Mouse (Mus musculus) CH12.LX (cell line): ENCODE measurements around the gene Tnfrsf4. TPM values are rescaled to one million over a fixed set of nuclear protein-coding genes. Genes with fewer than 3 reads are reported as not detected.

ENCODE experiments used
- DNase-seq: peaks from one replicate; pipeline ENCODE4 v3.0.0-alpha.2; 2013; ENCODE audit errors: extremely low read depth
- H3K27ac ChIP-seq: 2 replicates; pipeline ENCODE4 v1.5.1; 2012; ENCODE audit warnings: low read depth, mild to moderate bottlenecking, control low read depth, moderate library complexity; ENCODE audit not compliant: insufficient read depth
- H3K27me3 ChIP-seq: replicated peaks from 2 replicates; pipeline ENCODE3; 2012; ENCODE audit warnings: inconsistent platforms
- H3K36me3 ChIP-seq, 2 experiments: replicated peaks in 1 of 2; 2 replicates each; pipeline versions ENCODE3 to v1.6.1; 2012; ENCODE audit warnings: inconsistent platforms in 1 of 2, low read length in 1 of 2, mild to moderate bottlenecking in 1 of 2, mixed read lengths in 1 of 2, moderate library complexity in 1 of 2; ENCODE audit not compliant: control insufficient read depth in 1 of 2, insufficient read depth in 1 of 2
- H3K4me1 ChIP-seq, 2 experiments: 2 replicates each; pipeline ENCODE4 v1.6.1; 2012; ENCODE audit warnings: inconsistent platforms in 1 of 2, moderate library complexity in 1 of 2; ENCODE audit not compliant: insufficient read depth in 2 of 2, control insufficient read depth in 1 of 2
- H3K4me2 ChIP-seq: 2 replicates; pipeline ENCODE4 v1.6.1; 2012; ENCODE audit warnings: low read depth, mild to moderate bottlenecking, control low read depth; ENCODE audit not compliant: poor library complexity, insufficient read depth, severe bottlenecking
- H3K4me3 ChIP-seq, 3 experiments: fragments of 150-350 bp in 1 of 3; sonication (generic) in 1 of 3; replicated peaks in 1 of 3; 2 replicates each; pipeline versions ENCODE3 to v1.5.1; 2011 to 2012; ENCODE audit warnings: low read depth in 2 of 3, low read length in 2 of 3, mild to moderate bottlenecking in 2 of 3, moderate library complexity in 2 of 3, control low read depth in 1 of 3, improper control_type of control experiment in 1 of 3, inconsistent platforms in 1 of 3, mixed read lengths in 1 of 3; ENCODE audit not compliant: poor library complexity in 1 of 3
- H3K79me2 ChIP-seq: replicated peaks from 2 replicates; pipeline ENCODE4 v1.6.1; 2012; ENCODE audit warnings: mild to moderate bottlenecking, moderate library complexity; ENCODE audit not compliant: control insufficient read depth, poor library complexity, insufficient read depth, severe bottlenecking; ENCODE audit errors: extremely low read depth
- H3K9ac ChIP-seq: 2 replicates; pipeline ENCODE4 v1.6.1; 2012; ENCODE audit warnings: low read depth, mild to moderate bottlenecking, control low read depth, moderate library complexity; ENCODE audit not compliant: insufficient read depth
- H3K9me3 ChIP-seq: replicated peaks from 2 replicates; pipeline ENCODE3; 2012; ENCODE audit warnings: low read length, inconsistent platforms, mixed read lengths
- CHD1 ChIP-seq: IDR thresholded peaks from 2 replicates; pipeline ENCODE4 v1.6.1; 2012; ENCODE audit warnings: low read depth, low read length, improper control_type of control experiment, inconsistent platforms
- CTCF ChIP-seq, 2 experiments: IDR thresholded peaks in 1 of 2; conservative IDR thresholded peaks in 1 of 2; 2 replicates each; pipeline ENCODE4 v1.5.1; 2011 to 2012; ENCODE audit warnings: low read depth in 2 of 2, low read length in 2 of 2, improper control_type of control experiment in 1 of 2, inconsistent platforms in 1 of 2, mild to moderate bottlenecking in 1 of 2, moderate library complexity in 1 of 2
- EP300 ChIP-seq: IDR thresholded peaks from 2 replicates; pipeline ENCODE4 v1.6.1; 2011; ENCODE audit warnings: low read length, improper control_type of control experiment
- ETS1 ChIP-seq: conservative IDR thresholded peaks from 2 replicates; pipeline ENCODE4 v1.6.1; 2012; ENCODE audit warnings: low read depth, mild to moderate bottlenecking, inconsistent platforms, low read length, improper control_type of control experiment, moderate library complexity
- HCFC1 ChIP-seq: IDR thresholded peaks from 2 replicates; pipeline ENCODE4 v1.6.1; 2012; ENCODE audit warnings: low read depth, mild to moderate bottlenecking, inconsistent platforms, low read length, improper control_type of control experiment
- IRF4 ChIP-seq: IDR thresholded peaks from 2 replicates; pipeline ENCODE4 v1.6.1; 2014; ENCODE audit warnings: low read depth, mild to moderate bottlenecking, inconsistent platforms, low read length, improper control_type of control experiment
- MAFK ChIP-seq: IDR thresholded peaks from 2 replicates; pipeline ENCODE4 v1.6.1; 2011; ENCODE audit warnings: low read length, improper control_type of control experiment; ENCODE audit not compliant: insufficient replicate concordance
- MAX ChIP-seq: IDR thresholded peaks from 2 replicates; pipeline ENCODE4 v1.6.1; 2011; ENCODE audit warnings: low read length, improper control_type of control experiment
- MAZ ChIP-seq: IDR thresholded peaks from 2 replicates; pipeline ENCODE4 v1.6.1; 2012; ENCODE audit warnings: low read depth, mild to moderate bottlenecking, inconsistent platforms, low read length, improper control_type of control experiment, moderate library complexity
- MEF2A ChIP-seq: IDR thresholded peaks from 2 replicates; pipeline ENCODE4 v1.6.1; 2014; ENCODE audit warnings: low read depth, mild to moderate bottlenecking, inconsistent platforms, low read length, improper control_type of control experiment, borderline replicate concordance
- MYC ChIP-seq: IDR thresholded peaks from 2 replicates; pipeline ENCODE4 v1.6.1; 2011; ENCODE audit warnings: low read depth, mild to moderate bottlenecking, improper control_type of control experiment, low read length
- NELFE ChIP-seq: IDR thresholded peaks from 2 replicates; pipeline ENCODE4 v1.6.1; 2011; ENCODE audit warnings: low read depth, low read length, improper control_type of control experiment
- NRF1 ChIP-seq: IDR thresholded peaks from 2 replicates; pipeline ENCODE4 v1.6.1; 2014; ENCODE audit warnings: low read depth, mild to moderate bottlenecking, inconsistent platforms, low read length, improper control_type of control experiment, moderate library complexity
- PAX5 ChIP-seq: IDR thresholded peaks from 2 replicates; pipeline ENCODE4 v1.6.1; 2012; ENCODE audit warnings: low read length, inconsistent platforms, mixed read lengths
- POLR2A ChIP-seq: IDR thresholded peaks from 2 replicates; pipeline ENCODE4 v1.6.1; 2011; ENCODE audit warnings: low read depth, mild to moderate bottlenecking, improper control_type of control experiment, low read length
- RAD21 ChIP-seq: IDR thresholded peaks from 2 replicates; pipeline ENCODE4 v1.6.1; 2011; ENCODE audit warnings: low read depth, mild to moderate bottlenecking, low read length, improper control_type of control experiment, moderate library complexity
- SIN3A ChIP-seq: IDR thresholded peaks from 2 replicates; pipeline ENCODE4 v1.6.1; 2012; ENCODE audit warnings: low read length, improper control_type of control experiment, inconsistent platforms
- TBP ChIP-seq: conservative IDR thresholded peaks from 2 replicates; pipeline ENCODE4 v1.6.1; 2011; ENCODE audit warnings: low read depth, low read length, improper control_type of control experiment
- TCF12 ChIP-seq: IDR thresholded peaks from 2 replicates; pipeline ENCODE4 v1.6.1; 2014; ENCODE audit warnings: low read depth, mild to moderate bottlenecking, inconsistent platforms, low read length, improper control_type of control experiment
- UBTF ChIP-seq: IDR thresholded peaks from 2 replicates; pipeline ENCODE4 v1.6.1; 2012; ENCODE audit warnings: low read depth, mild to moderate bottlenecking, inconsistent platforms, low read length, improper control_type of control experiment, moderate library complexity
- ZC3H11A ChIP-seq: IDR thresholded peaks from 2 replicates; pipeline ENCODE4 v1.6.1; 2012; ENCODE audit warnings: low read depth, mild to moderate bottlenecking, inconsistent platforms, low read length, improper control_type of control experiment
- dilution Hi-C: fragments of 300-500 bp; cut with MboI; formaldehyde crosslinking; loops from 2 replicates; pipeline ENCODE4 v1.14.3; 2020; ENCODE audit warnings: low sequenced_read_pairs; ENCODE audit not compliant: extremely low pct_unique_long_range_greater_than_20kb, extremely low pct_ligation_motif_present
- in situ Hi-C: fragments of 300-500 bp; cut with MboI; formaldehyde crosslinking; loops from 3 replicates; pipeline ENCODE4 v1.14.3; 2019; ENCODE audit warnings: low sequenced_read_pairs, low pct_ligation_motif_present, low pct_unique_long_range_greater_than_20kb, mixed read lengths
- polyA plus RNA-seq: library from polyadenylated mRNA; unstranded; fragments of >175 nt; gene quantifications from 2 replicates; pipeline ENCODE4 v1.2.1, GENCODE M21; 2012; ENCODE audit warnings: low read depth; ENCODE audit not compliant: insufficient read length
- total RNA-seq, 2 experiments: library from RNA; depleted of rRNA; stranded (reverse); fragments of 300-350 nt in 1 of 2; fragments of >200 nt in 1 of 2; gene quantifications; 2 replicates each; pipeline ENCODE4 v1.2.3; 2012 to 2014

Gene Tnfrsf4
- total and polyA plus RNA-seq, 3 experiments: 28.2 to 86.1 (median 81.1) TPM

DNA sequence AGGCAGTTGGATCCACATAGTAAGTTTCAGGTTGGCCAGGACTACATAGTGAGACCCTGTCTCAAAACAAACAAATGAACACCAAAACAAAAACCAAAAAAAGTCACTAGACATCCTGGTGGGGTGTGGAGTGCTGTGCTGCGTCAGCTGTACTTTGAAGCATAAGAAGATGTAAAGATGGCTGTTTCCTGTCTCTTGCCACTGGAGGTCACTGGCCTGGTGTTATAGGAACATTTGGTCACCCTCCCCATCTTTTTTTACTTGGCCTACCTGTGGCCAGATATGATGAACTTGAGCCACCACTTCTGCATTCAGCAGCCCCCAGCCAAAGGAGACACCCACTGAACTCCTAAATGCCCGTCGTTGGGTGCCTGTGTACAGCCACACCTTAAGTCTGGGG lies 7.7 kb downstream of the Tnfrsf4 start:
- dilution Hi-C loops: no loop called here
- no peaks in the 10 kb centered on the region for H3K9me3 ChIP-seq
- H3K79me2 ChIP-seq: no peaks in the 10 kb centered on the region
- peak overlapping the region in 2 of 3 experiments; percentile 38 to 44 for H3K4me3 ChIP-seq
- peak overlapping the region; percentile 92 for H3K27ac ChIP-seq
- H3K36me3 ChIP-seq: peaks cover 1 to 21% of the 10 kb centered on the region in 2 experiments
- H3K27me3 ChIP-seq: no peaks in the 10 kb centered on the region
- H3K9ac ChIP-seq: peak overlapping the region; percentile 38; the same call in 1 of the 2 replicates
- H3K4me1 ChIP-seq: peaks cover 10 to 49% of the 10 kb centered on the region in 2 experiments
- peak overlapping the region; percentile 35 for H3K4me2 ChIP-seq
- no peak for DNase-seq
- in situ Hi-C loops: no loop called here
- TF ChIP-seq RAD21 (peak; percentile 15), CTCF (conservative IDR thresholded peaks at IDR 0.05 in 1 of 2, IDR thresholded peaks at IDR 0.05 in 1 of 2; ENCODE audit: low read depth in 2 of 2, low read length in 2 of 2) (peak in 1 of 2 experiments; percentile 39; a peak in 1 of 4 replicates), ZC3H11A (no peak), SIN3A (no peak), NRF1 (no peak), MAFK (no peak), TBP (no peak), IRF4 (no peak), CHD1 (0 out of 2 replicates have a peak, but pooled peaks have one; percentile 33)

DNA sequence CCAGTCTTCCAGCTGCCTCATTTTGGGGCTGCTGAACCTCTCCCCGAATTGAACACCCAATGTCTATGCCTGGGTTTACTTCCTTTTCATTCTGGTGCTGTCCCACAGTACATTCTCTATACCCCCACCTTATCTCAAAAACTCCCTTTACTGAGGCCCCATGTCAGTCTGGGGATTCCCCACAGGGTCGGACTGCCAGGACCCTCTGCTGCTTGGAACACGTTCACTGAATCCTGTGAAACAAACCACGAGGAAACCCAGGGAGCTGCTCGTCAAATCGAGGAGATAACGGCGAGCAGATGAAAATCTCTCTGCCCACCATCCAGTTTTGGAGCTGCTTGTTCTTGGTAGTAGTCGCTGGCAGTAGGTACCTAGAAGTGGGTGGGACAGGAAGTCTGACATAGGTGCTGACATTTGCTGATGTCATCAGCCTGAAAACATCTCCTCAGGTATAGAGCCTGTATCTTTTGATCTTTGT lies 8.3 kb downstream of the Tnfrsf4 start:
- Histone ChIP-seq H3K4me2 (peak overlapping the region; percentile 35), H3K27ac (peak overlapping the region; percentile 92), H3K36me3 (peaks cover 0 to 18% of the 10 kb centered on the region in 2 experiments), H3K4me1 (peaks cover 10 to 52% of the 10 kb centered on the region in 2 experiments), H3K9me3 (no peaks in the 10 kb centered on the region), H3K79me2 (no peaks in the 10 kb centered on the region), H3K9ac (peak overlapping the region; percentile 38), H3K4me3 (peak overlapping the region in 2 of 3 experiments; percentile 38 to 44), H3K27me3 (no peaks in the 10 kb centered on the region)
- in situ Hi-C loops (no loop called here), dilution Hi-C loops (no loop called here)
- TF ChIP-seq MAX (peak; percentile 72), UBTF (no peak), NRF1 (0 out of 2 replicates have a peak, but pooled peaks have one; percentile 15), ETS1 (peak; percentile 54; the same call in 1 of the 2 replicates), PAX5 (no peak), NELFE (peak; percentile 45; the same call in 1 of the 2 replicates), POLR2A (peak; percentile 54), SIN3A (peak; percentile 71), CTCF (conservative IDR thresholded peaks at IDR 0.05 in 1 of 2, IDR thresholded peaks at IDR 0.05 in 1 of 2; ENCODE audit: low read depth in 2 of 2, low read length in 2 of 2) (no peak), TCF12 (peak; percentile 47; the same call in 1 of the 2 replicates), MAZ (peak; percentile 66; the same call in 1 of the 2 replicates), ZC3H11A (no peak), MAFK (peak; percentile 64; the same call in 1 of the 2 replicates), MEF2A (peak; percentile 63; the same call in 1 of the 2 replicates), EP300 (0 out of 2 replicates have a peak, but pooled peaks have one; percentile 25), HCFC1 (peak; percentile 11; the same call in 1 of the 2 replicates), MYC (0 out of 2 replicates have a peak, but pooled peaks have one; percentile 48)
- no peak for DNase-seq
